Mouse (Mus musculus): ENCODE results near the gene Slc39a13.
A peak's percentile ranks its signal among the peaks of the same experiment; 100 is the strongest.
"Not testable (repeated sequence)": the region's sequence is repeated elsewhere in the genome, so short reads cannot be mapped to it uniquely, and the experiment has no call there.

Gene Slc39a13

GRCm38 (mm10) chr2:91070076-91070800 lies at the start of gene Slc39a13:
Gene Slc39a13 (minus strand): TSS chr2:91070417.
- DNase-seq (ENCODE audit: low read depth, low spot score) = peak; percentile 96

DNA sequence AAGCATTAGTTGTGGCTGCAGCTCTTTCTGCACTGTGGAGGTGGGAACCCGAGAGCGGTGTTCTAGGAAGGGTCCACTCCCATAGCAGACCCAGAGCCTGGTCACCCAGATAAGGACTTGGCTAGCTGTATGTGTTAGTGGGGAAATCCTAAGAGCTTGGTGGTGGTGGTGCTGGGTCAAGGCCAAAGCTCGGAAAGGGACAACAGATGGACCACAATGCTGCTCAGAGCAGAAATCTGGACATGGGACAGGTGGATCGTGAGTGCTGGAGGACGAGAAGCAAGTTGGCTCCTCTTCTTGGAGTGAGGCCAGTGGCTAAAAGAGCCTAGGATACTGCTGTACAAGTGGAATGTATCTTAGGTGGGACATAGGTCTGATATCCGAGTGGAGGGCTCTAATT lies 49.3 kb upstream of the Slc39a13 start:
- DNase-seq (ENCODE audit: low read depth, low spot score) = no peak

GRCm38 (mm10) chr2:91119061-91119460 lies 48.8 kb upstream of the Slc39a13 start:
- DNase-seq (ENCODE audit: low read depth, low spot score) = no peak

- DNase-seq (ENCODE audit: low read depth, low spot score) = no peak
These were observed 48.4 kb upstream of the Slc39a13 start for GRCm38 (mm10) chr2:91118647-91119046.

GRCm38 (mm10) chr2:91117585-91118275 lies 47.5 kb upstream of the Slc39a13 start, which contains the start of gene Mybpc3:
Gene Mybpc3 (plus strand): TSS chr2:91118144.
- no peak for DNase-seq (ENCODE audit: low read depth, low spot score)

- no peak for DNase-seq (ENCODE audit: low read depth, low spot score)
These were observed 46.6 kb upstream of the Slc39a13 start for GRCm38 (mm10) chr2:91116842-91117241.

- no peak for DNase-seq (ENCODE audit: low read depth, low spot score)
These were observed 45.4 kb upstream of the Slc39a13 start for GRCm38 (mm10) chr2:91115578-91115970.

DNA sequence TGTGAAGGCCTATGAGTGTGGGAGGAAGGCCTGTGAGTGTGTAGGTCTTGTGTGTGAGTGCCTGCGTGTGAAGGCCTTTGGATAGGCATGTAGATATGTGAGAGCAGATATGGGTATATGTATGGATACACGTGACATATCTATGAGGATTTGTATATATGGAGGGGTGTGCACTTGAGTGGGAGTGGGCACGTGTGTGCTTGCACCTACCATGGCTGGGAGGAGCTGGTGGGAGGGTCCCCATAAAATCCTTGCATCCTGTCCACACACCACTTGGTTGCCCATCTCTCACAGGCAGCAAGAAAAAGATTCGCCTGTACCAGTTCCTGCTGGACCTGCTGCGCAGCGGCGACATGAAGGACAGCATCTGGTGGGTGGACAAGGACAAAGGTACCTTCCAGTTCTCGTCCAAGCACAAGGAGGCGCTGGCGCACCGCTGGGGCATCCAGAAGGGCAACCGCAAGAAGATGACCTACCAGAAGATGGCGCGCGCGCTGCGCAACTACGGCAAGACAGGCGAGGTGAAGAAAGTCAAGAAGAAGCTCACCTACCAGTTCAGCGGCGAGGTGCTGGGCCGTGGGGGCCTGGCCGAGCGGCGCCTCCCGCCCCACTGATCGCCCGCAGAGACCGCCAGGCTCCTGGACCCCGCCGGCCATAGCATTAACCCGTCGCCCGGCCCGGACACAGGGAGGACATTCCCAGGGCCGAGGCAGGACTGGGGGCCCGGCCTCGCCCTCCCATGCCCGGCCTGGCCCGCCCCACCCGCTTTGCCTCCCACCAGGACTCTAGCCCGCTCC lies 44.8 kb upstream of the Slc39a13 start:
- DNase-seq (ENCODE audit: low read depth, low spot score) = peak; percentile 92

DNA sequence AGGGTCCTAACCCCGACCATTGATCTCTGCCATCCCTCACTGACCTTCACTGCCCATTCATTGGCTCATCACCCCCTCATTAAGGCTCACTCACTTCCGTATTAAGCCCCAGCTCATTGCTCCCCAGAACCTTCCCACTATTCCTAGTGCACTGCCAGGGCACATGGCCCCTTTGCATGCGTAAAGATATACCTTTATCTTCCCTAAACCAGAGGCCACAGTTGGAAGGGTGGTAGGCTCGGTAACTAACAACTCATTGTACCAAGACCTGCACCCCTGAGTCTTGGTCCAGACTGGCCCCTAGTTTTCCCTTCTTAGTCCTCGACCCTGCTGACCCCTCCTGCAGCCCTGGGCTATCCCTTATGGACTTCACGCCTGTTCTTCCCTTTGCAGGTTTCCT lies 43.6 kb upstream of the Slc39a13 start:
- no peak for DNase-seq (ENCODE audit: low read depth, low spot score)

DNA sequence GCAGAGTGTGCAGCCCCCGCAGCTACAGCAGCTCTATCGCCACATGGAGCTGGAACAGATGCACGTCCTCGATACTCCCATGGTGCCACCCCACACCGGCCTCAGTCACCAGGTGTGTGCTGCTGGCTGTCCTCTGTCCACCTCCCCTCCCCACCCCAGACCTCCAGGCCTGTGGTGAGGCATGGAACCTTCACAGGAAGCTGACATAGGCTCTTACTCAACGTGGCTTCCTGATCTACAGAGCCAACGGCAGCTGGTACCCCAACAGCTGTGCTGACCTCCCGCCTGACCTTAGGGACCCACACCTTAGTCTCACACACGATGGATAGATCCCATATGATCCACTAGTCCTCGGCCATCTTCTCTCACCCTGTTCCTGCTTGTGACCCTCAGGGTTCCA lies 43.1 kb upstream of the Slc39a13 start:
- no peak for DNase-seq (ENCODE audit: low read depth, low spot score)

DNA sequence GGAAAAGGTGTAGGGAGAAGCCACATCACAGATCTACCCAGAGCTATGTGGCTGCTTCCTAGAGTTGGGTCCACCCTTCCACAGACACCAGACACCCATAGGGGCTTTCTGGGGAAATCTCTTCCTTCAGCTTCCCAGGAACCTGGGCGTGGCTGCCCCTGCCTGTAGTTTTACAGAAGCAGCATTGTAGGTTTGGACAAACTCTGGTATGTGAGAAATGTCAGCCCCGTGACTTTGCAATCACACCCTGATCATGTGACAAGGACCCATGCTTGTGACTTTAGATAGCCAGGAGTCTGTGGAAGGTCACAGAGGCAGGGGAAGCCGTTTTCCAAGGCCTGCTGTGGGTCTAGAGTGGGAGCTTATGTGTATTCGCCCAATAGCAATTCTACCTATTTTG lies 42.3 kb upstream of the Slc39a13 start:
- DNase-seq (ENCODE audit: low read depth, low spot score) = no peak

- DNase-seq (ENCODE audit: low read depth, low spot score) = not testable (repeated sequence)
These were observed 41.6 kb upstream of the Slc39a13 start for GRCm38 (mm10) chr2:91111832-91112231.

DNA sequence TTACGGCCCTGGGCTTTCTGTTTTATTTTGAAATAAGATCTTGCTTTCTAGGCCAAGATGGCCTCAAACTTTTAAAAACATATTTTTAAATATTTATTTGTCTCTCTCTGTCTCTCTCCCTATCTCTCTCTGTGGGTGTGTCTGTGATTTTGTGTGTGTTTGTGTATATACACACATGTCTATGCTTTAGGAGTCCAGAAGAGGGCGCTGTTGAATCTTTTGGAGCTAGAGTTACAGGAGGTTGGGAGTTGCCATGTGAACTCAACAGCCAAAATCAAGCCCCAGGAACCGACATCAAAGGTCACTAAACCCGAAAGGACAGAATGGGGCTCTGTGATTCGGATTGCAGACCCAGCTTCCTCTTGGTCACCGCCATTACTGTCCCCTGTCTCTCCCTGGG lies 40.2 kb upstream of the Slc39a13 start:
- DNase-seq (ENCODE audit: low read depth, low spot score) = no peak

DNA sequence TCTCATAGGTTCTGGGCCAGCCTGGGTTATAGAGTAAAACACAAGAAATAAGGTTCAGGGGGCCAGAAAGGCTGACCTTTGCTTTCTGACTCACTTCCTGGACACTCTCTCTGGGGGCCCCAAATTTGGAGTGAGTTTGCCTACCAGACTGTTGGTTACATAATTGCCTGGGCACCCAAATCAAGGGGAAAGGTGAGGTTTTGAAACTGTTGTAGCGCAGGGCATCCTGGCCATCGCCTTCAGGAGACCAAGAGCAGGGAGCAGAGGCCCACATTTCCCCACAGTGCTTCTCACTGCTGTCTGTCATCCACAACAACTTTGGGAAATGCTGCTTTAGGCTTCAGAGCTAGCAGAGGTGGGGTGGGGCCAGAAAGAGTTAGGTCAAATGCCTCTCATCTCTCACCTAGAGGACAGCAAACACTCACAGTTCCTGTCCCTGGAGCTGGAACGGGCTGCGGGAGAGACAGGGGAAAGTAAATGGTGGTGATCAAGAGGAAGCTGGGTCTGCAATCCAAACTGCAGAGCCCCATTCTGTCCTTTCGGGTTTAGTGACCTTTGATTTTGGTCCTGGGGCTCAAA lies 39.7 kb upstream of the Slc39a13 start:
- DNase-seq (ENCODE audit: low read depth, low spot score) = no peak

DNA sequence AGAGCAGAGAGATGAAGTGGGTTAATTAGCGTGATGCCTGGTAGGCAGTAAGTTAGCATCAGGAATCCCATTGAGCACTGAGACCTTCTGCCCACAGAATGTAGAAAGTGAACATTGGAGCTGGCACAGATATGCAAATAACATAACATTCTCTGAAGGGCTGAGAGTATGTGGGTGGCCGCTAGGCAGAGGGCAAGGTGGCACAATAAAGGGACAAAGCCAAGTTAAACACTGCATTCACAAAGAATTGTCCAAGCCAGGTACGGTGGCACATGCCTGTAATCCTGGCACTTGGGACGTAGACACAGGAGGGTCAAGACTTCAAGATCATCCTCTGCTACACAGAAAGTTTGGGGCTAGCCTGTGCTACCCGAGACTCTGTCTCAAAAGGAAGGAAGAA lies 39.0 kb upstream of the Slc39a13 start:
- no peak for DNase-seq (ENCODE audit: low read depth, low spot score)

- no peak for DNase-seq (ENCODE audit: low read depth, low spot score)
These were observed 37.9 kb upstream of the Slc39a13 start for GRCm38 (mm10) chr2:91108156-91108555.

- DNase-seq (ENCODE audit: low read depth, low spot score) = peak; percentile 87
These were observed 31.0 kb upstream of the Slc39a13 start for GRCm38 (mm10) chr2:91101124-91101740.

- DNase-seq (ENCODE audit: low read depth, low spot score) = no peak
These were observed 27.9 kb upstream of the Slc39a13 start for GRCm38 (mm10) chr2:91098156-91098555.

DNA sequence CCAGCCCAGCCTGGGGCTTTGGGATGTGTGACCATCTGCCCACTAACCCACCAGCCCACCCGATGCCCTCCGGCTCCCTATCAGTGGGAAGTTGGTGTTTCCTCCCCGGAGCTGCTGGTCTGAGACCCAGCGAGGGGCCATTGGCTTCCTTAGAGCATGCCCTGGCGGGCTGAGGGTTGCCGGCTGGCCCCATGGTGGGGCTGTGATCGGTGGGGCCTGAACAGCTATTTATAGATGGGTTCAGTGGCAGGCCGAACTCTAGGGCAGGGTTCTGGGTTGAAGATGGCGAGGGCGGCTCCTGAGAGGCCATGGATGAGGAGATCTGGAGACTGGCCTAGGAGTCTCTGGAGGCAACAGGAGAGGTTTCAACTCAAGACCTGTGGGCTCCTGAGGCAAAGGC lies 26.8 kb upstream of the Slc39a13 start:
- DNase-seq (ENCODE audit: low read depth, low spot score) = no peak

- no peak for DNase-seq (ENCODE audit: low read depth, low spot score)
These were observed 26.3 kb upstream of the Slc39a13 start for GRCm38 (mm10) chr2:91096524-91096923.

DNA sequence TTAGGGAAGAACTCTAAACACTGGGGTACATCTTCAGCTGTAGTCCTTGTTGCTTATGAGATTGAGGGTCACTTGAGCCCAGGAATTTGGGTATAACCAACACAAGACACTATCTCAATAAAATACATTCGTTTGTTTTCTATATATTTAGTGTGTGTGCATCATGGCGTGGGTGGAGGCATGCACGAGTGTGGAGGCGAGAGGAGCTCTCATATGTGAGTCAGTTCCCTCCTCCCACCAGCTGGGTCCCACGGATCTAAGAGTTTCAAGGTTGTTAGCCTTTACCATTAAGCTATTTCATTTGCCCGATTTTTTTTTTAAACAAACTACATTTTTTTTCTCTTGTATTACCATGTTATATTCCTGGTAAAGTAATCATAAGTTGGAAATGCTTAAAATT lies 20.6 kb upstream of the Slc39a13 start:
- DNase-seq (ENCODE audit: low read depth, low spot score) = no peak

DNA sequence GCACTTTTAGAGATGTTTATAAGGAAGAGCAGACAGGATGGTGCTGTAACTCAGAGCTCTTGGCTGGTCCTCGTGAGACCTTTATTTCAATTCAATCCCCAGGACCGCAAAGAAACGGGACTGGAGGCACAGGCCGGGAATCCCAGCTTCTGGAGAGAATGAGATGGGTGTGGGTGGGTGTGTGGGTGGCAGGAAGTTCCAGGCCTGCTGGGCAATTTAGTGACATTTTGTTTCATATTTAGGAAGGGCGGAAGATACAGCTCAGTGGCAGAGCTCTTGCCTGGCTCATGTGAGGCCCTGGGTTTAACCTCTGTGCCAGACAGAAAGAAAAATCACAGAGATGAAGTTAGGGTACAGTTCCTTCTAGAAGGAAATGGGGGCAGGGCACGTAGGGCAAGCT lies 20.0 kb upstream of the Slc39a13 start:
- no peak for DNase-seq (ENCODE audit: low read depth, low spot score)

Measured in skeletal muscle tissue, adult 2 months (tissue).